Mouse (Mus musculus): ENCODE measurements around the gene Galnt14. TPM values are rescaled to one million over a fixed set of nuclear protein-coding genes. Genes with fewer than 3 reads are reported as not detected.

Gene Galnt14
- total RNA-seq, 2 experiments from 2014 or later = not detected

DNA sequence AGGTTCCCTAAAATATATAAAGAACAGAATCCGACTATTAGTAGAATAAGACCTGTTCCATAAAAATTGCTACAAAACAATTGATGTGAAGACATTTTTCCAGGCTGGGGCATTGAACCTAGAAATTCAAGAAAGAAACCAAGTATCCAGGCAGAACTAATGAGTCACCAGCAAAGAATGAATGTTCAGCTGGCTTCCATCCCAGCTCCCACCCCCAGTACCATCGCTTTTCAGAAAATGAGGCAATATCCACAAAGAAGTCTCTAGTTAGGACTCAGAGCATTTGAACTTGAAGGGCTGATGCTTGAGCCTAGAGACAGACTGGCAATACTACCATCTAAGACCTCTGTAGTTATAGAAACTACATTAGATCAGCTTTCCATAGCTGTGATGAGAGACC lies 118.2 kb downstream of the Galnt14 start:
- ATAC-seq (replicated peaks; ENCODE audit: low FRiP score, poor library complexity, severe bottlenecking) = no peak

DNA sequence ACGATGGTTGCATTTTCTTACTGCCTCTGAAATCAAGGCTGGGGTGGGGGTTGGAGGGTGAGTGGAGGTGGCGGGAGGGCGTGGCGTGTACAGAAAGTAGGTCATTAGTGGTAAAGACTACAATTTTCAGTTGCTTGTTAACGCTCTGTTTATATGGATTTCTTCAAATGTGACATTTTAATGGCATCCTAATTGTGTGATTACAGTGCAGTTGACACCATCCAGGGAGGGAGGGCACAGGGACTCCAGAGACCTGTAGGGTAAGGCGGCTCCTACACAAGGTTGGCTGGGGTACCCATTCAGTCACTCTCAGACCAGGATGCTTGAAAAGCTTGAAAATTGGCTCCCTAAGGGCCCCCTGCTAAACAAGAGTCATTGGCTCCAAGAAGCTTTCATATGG lies 122.7 kb downstream of the Galnt14 start:
- ATAC-seq (replicated peaks; ENCODE audit: low FRiP score, poor library complexity, severe bottlenecking) = no peak

DNA sequence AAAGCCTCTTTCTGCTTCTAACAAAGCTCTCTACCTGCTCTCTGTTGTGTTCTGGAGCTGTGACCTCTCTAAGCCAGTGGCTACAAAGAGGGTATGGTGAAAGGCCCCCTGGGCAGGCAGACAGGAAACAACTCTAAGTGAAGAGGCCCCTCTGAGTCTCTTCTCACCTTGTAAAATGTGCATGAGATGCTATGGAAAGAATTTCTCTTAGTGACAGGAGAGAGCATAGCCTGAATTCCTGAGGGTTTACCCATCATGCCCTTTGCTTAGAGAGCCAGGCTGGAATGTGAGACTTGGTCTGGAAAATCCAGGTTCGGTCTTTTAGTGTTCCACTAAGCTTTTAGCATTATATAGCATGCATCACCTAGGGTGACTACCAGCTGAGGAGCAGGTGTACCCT lies 136.1 kb downstream of the Galnt14 start:
- no peak for ATAC-seq (replicated peaks; ENCODE audit: low FRiP score, poor library complexity, severe bottlenecking)

DNA sequence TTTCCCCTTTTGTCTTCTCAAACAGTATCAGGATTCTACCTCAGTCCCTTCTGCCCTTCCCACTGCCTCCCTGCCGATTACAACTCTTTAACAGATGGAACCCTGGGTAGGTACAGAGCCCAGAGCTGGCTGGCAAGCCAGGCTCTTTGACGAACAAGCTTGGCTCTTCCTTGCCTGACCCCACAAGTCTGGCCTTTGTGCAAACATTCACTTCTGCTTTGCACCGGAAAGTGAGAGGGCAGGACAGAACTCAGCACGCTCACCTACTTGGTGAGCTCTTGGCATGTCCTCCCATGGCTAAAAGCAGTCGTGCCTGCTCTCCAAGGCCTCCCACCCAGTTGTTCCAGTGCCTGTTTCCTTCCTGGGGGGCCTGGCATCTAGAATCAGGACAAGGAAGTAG lies 137.4 kb downstream of the Galnt14 start:
- ATAC-seq (replicated peaks; ENCODE audit: low FRiP score, poor library complexity, severe bottlenecking) = no peak

DNA sequence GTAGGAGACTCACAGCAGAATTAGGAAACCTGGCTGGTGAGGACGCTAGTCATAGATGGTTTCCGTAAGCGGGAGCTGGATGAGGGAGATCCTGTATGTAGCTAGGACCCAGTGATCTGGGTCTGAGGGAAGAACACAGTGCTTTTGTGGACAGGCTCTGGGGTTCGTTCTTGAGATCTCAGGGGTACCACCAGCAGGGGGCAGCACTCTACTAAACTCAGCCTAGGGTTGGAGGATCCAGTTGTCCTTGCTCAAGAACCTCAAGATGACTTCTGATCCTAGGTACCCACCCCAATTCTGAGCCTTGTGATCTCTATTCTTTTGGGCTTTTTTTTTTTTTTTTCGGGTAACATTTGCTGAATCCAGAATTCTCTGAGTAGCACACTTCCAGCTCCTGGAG lies 137.8 kb downstream of the Galnt14 start:
- no peak for ATAC-seq (replicated peaks; ENCODE audit: low FRiP score, poor library complexity, severe bottlenecking)

DNA sequence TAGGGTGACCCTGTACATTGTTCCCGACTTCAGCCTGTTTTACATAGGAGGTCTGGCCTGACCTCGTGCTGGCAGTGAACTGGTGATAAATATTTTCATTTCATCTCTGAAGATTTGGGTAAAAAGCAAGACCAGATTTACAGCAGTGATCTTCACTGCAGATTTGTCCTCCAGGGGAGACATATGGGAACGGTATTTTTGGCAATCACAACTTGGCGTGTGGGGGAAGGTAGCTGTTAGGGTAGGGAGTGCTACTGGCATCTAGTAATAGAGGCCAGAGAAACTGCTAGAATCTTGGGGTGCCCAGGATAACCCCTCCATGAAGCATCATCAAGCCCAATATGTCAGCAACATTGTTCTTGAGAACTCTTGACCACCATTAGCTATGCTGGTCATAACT lies 138.3 kb downstream of the Galnt14 start:
- ATAC-seq (replicated peaks; ENCODE audit: low FRiP score, poor library complexity, severe bottlenecking) = no peak

DNA sequence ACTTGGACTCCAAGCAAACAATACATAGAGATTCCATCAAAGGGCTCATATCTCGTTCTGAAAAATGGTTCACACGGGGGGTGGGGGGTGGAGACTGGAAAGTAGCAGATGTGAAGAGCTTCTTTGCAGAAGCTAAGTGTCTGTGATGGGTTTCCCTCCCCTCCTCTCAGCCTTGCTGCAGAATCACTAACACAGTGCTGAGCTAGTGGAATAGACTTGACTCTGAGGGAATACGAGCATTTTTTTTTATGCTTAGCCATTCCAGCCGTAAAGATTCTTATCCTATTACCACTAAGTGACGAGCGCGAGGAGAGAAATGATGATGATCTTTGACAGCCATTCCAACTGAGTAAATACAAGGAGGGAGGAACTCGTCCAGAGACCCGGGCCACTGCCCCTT lies 142.0 kb downstream of the Galnt14 start:
- ATAC-seq (replicated peaks; ENCODE audit: low FRiP score, poor library complexity, severe bottlenecking) = no peak

DNA sequence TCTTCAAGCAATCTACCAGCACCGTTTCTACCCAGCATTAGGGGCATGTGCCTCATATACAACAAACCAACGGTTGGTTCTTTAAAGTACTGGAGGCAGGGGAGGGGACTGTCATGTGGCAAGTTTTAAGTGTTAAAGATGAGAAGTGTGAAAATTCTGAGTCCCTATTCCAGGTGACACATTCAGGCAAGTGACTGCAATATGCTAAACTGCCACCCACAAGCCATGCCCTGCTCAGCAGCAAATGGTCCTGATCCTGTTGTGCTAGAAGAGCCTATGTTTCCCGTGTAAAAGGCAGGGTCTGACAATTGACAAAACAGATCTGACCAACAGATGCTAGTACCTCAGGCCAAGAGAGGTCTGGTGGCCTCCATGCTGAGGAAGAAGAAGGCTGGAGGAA lies 149.1 kb downstream of the Galnt14 start:
- no peak for ATAC-seq (replicated peaks; ENCODE audit: low FRiP score, poor library complexity, severe bottlenecking)

DNA sequence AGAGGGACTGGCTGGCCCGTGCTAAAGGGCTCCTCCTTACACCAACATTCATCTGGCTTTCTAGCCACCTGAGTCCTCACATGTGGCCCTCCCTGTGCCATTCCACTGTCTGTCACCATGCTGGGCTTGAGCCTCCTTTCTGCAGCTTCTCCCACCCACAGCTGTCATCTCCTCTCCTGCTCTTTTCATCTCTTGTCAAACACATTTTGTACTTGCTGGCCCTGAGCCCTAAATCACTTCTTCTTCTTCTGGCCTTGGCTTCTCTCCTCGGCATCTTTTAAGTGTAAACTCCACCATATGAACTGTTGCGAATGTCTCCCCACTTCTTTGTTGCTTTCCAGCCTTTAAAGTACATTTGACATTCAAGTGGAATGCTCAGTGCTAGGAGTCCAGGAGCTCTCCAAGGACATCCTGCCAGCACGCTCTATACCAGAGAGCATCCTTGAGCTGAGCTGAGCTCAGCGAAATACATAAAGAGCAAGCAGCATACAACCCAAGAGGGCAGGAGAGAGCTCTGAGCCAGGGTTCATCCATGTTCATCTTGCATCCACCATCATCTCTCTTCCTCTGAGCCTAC lies 150.0 kb downstream of the Galnt14 start:
- ATAC-seq (replicated peaks; ENCODE audit: low FRiP score, poor library complexity, severe bottlenecking) = no peak

DNA sequence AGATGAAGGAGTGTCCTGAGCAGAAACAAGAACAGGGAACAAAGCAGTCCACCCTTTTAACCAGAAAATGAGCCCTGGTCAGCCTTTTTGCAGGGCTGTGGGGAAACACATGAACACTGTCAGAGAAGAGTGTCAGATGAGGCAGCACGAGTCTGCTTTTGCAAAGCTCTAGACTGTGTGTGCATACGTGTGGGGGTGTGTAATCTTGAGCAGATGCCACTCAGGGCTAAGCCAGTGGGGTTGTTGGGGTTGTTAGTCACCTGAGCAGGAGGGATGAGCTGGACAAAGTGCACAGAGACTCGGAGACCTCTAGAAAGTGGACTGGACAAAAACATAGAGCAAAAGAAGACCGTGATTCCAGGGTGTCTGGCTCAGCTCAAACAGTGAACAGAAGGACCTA lies 150.8 kb downstream of the Galnt14 start:
- ATAC-seq (replicated peaks; ENCODE audit: low FRiP score, poor library complexity, severe bottlenecking) = no peak

DNA sequence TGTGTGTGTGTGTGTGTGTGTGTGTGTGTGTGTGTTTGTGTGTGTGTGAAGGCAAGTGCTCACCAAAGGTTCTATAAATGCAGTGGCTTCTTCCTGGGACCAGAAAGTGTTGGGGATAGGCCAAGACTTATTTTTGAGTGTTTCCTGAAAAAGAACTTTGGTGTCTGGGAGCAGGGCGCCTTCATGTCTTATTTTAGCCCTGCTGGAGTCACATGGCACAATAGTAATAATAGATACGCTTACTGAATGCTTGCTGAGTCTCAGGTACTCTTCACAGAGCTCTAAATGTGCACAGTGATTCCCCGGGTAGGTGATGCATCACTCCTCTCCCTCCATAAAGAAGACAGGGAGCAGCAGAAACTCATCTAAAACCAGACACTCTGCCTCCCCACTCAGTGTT lies 153.2 kb downstream of the Galnt14 start:
- ATAC-seq (replicated peaks; ENCODE audit: low FRiP score, poor library complexity, severe bottlenecking) = no peak

DNA sequence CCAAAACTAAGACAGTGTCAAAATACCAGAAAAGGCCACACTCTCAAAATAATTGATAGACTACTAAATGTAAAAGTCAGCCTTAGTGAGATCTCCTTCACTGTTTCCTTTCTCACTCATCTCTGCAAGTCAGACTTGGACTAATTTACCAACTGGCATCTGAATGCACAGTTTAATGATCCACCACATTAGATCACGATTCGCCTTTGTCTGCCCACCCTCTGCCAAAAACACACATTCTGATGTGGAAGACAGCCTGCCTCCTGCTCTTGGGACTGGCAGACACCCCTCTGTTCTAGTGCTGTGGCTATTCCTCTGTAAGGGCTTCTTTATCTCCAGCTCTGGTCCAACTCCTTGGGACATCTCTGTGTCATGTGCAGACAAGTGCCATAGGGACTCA lies 153.8 kb downstream of the Galnt14 start:
- no peak for ATAC-seq (replicated peaks; ENCODE audit: low FRiP score, poor library complexity, severe bottlenecking)

DNA sequence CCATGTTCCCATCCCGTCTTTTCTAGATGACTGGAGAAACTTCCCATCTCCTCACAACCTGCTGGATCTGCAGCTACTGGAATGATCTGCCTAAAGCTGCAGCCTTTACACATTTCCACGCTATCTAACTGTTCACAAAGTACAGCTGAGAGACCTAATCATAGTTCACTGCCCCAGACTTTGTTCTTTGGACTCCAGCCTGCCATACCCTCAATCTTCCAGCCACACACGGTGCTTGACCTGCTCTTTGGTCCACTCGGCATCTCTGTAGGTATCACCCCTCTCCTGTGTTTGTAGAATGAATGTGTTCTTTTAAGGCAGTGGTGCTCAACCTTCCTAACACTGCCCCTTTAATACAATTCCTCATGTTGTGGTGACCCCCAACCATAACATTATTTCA lies 155.6 kb downstream of the Galnt14 start:
- ATAC-seq (replicated peaks; ENCODE audit: low FRiP score, poor library complexity, severe bottlenecking) = no peak

DNA sequence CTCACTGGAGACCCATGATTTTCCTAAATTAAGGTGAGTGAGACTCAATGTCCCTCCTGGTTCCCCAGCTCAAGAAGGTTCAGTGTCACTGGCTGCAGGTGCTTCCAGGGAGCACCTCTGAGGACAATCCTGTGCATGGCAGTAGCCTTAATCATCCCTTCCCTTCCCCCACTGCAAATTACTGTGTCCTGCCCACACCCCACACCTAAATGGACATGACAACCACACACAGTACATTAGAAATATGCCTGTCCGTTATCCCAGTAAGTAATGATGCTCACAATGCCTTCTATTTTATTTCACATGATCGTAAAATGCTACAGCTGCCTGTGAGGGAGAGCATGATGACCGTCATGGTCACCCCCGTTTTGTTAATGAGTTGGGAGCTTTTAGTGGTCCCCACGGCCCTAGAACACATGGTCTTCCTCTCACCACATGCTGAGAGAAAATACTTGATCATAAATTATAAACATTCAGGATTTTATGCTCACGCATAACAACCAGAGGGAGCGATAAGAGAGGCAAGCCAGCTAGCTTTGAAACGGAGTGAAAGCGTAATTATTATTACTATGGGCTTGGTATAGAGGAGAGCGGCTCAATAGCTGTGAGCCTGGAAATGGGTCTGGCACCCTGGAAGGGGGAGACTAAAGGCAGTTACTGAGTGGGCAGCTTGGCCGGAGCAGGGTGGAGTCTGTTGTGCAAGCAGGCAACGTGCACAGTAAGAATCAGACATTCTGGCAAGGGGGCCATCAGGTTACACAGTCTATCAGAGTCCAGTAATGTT lies 161.3 kb downstream of the Galnt14 start:
- no peak for ATAC-seq (replicated peaks; ENCODE audit: low FRiP score, poor library complexity, severe bottlenecking)

DNA sequence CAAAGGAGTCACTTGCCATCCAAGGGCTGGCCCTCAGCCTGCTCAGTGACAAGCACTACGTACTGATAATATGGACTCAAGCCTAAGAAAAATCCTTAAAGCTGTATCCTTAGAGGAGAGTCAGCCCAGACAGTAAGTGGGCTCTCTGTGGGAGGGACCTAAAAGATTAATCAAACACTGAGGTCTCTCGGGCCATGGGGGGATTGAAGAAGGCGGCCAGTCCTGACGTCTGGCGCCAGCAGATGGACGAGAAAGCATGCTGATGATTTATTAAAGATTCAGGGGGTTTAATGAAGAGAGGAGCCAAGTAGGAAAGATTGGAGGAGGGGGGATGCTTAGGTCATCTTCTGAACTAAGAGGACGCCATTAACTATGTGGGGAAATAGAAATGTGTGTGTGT lies 162.1 kb downstream of the Galnt14 start:
- no peak for ATAC-seq (replicated peaks; ENCODE audit: low FRiP score, poor library complexity, severe bottlenecking)

DNA sequence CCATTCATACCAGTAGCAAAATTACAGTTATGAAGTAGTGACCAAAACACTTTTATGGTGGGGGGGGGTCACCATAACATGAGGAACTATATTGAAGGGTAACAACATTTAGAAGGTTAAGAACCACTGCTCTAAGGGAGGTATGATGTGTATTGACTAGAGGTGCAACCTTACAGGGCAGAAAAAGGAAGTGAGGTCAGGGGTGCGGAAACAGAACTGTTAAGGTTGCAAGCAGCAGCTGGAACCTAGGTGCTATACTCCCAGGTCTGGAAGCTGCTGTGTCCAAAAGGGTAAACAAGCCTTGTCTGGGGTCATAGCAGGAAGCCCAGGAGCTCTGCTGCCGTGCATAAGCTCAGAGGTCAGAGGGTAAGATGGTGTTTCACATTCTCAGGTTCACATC lies 162.8 kb downstream of the Galnt14 start:
- no peak for ATAC-seq (replicated peaks; ENCODE audit: low FRiP score, poor library complexity, severe bottlenecking)

DNA sequence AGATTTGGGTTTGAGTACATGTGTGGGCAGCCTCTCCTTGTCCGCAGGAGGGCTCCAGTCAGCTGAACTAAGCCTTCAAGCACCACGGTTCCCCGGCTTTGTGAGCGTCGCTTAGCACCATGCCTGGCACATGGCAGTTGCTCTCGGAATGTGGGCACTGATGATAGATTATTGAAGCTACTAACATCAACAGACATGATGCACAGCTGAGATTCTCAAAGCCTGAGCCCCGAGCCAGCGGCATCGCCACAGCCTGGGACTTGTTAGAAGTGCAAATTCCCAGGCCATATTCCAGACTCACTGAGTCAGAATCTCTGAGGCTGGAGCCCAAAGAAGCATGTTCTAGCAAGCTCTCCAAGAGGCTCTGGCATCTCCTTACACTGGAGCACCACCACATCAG lies 168.3 kb downstream of the Galnt14 start:
- no peak for ATAC-seq (replicated peaks; ENCODE audit: low FRiP score, poor library complexity, severe bottlenecking)

DNA sequence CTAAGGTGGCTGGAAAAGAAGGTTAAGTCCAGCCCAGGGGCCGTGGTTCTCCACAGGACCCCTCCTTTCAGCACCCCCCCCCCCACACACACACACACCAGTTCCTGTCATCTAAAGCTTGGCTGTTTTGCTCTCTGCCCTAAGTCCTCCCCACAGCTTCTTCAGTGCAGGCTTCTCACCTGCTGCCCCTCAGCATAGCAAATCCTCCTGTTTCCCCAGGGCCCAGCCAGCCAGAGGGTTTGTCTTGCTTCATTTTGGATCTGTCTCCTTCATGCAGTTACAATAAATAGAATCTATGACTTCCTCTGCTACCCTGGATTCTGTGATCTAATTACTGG lies 169.1 kb downstream of the Galnt14 start:
- ATAC-seq (replicated peaks; ENCODE audit: low FRiP score, poor library complexity, severe bottlenecking) = no peak

DNA sequence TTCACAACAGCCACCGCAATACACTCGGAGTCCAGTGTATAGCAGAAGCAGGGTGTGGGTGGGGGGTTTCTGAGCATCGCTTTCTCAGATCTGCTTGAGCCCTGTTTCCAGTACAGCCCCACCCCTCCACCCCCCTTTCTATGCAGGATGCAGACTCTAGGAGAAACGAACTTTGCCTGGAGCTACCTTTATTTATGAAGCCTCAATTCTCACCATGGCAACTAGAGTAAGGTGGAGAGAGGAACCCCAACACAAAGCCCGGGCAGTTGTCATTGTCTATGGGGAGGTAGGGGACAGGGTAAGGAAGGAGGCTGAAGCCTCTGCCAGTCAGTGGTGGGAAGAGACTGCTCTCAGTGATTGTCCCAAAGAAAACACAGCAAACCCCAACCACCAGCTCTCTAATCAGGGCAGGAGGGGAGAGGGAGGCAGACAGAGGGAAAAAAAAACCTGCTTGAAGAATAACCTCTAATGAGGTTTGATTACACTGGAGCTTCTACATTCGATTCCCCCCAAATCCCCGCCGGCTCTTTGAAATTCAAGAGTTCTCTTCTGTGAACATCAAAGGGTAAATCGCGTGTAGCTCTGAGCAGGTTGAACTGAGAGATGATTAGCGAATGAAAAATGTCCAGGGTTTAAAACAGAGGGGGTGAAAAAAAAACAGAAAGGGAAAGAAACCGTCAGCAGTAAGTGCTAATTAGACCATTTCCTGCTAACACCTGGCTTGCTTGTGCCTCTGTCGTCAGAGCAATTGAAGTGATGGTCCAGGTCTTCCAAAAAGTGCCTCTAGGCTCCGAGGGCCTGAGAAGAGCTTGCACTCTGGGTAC lies 169.6 kb downstream of the Galnt14 start:
- no peak for ATAC-seq (replicated peaks; ENCODE audit: low FRiP score, poor library complexity, severe bottlenecking)

DNA sequence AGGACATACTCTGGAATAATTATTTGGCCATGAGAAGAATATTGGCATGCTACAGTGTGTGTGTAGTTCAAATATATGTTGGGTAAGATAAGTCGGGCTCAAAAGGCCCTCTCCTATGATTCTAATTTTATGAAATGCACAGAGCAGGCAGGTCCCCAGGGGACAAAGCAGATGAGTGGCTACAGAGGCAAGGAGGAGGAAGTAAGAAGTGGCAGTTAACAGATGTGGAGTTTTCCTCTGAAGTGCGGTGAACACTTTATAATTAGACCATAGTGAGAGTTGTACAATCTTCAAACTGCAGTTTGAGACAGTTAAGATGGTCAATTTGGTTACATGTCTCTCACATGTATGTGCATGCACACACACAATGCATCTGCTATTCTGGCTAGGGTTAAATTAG lies 178.4 kb downstream of the Galnt14 start:
- no peak for ATAC-seq (replicated peaks; ENCODE audit: low FRiP score, poor library complexity, severe bottlenecking)

DNA sequence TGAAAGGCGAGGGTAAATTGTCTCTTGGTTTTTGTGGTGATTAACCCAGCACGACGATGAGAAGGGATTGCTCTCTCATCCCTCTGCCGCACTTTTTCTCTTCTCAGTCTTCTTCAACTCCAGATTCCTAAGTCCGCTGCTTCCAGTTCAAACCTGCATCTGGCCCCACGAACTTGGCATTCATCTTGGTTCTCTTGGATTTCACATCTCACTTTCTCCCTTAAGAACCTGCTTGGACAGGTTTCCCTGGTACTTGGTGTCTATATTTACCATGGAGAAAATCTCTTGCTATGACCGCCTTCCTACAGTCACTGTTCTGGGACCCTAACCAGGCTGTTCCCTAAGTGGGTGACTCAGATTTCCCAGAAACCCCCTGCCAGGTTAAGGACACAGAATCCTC lies 188.1 kb downstream of the Galnt14 start:
- ATAC-seq (replicated peaks; ENCODE audit: low FRiP score, poor library complexity, severe bottlenecking) = no peak

Data from erythroblast, adult 5-6 weeks (primary cell).